Mouse (Mus musculus): ENCODE results near the gene Spint1. TPM values are rescaled to one million over a fixed set of nuclear protein-coding genes. Genes with fewer than 3 reads are reported as not detected.

The Spint1 gene
- total RNA-seq, 1 experiment, result 80.3 TPM

GRCm38 (mm10) chr2:119209176-119209507, 28.0 kb upstream of the Spint1 start:
- DNase-seq (ENCODE audit: low read depth, low spot score), result no peak
- in situ Hi-C loops (cut with MboI; ENCODE audit: low sequenced_read_pairs in 2 of 2, unreplicated experiment in 2 of 2), result no loop called here
- H3K27ac ChIP-seq (ENCODE audit: insufficient read depth, low read depth, low read length, poor library complexity, severe bottlenecking), result no peak overlapping the region

DNA sequence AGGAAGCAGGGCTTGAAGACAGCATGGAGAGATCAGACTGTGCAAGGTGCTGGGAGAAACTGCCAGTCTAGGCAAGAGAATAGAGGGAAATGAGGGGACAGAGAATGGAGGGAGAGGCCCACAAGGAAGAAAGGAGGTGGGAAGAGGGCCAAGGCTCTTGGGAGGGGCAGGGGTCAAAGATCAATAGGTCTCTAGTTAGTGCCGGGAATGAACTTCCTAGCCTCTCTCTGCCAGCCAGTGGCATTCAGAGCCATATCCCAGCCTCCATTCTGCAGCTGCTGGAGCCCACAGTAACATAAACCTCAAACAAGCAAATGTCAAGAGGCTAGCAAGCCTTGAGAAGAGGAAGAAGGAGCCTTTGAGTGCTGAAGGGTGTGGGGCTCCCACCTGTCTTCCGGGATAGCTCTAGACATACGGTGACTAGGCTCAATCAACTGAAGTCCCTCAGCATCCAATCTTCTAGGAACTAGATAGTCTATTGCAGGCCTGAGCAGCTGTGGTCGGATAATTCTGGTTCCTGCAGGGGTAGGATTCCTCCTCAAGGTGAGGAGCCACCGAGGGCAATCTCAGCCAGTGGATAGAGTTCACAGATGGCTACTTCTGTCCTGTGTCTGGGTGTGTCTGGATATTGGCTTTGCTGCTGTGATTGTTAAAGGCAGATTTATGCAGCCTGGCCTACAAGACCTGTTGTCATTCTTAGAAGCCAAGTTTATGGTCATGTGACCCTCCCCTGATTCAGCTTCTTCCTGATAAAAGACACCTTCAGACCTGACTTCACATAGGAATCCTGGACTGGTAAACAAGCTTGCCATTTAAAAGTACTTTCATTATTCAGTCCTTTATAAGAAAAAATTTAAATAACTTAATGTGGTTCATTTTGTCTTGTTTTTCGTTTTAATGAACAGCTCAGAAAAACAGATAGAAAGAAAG, 7.1 kb upstream of the Spint1 start, which contains the start of gene Ppp1r14d:
Gene Ppp1r14d (minus strand): TSS at position 132 of the 930 bp plus-strand sequence.
- Histone ChIP-seq H3K36me3 (ENCODE audit: control insufficient read depth, insufficient read depth, low read length, poor library complexity, severe bottlenecking) (no peaks in the 10 kb centered on the region), H3K9ac (ENCODE audit: insufficient read depth, low read depth, low read length, poor library complexity, severe bottlenecking) (no peak within 1 kb of the TSS), H3K27ac (ENCODE audit: insufficient read depth, low read depth, low read length, poor library complexity, severe bottlenecking) (no peak within 1 kb of the TSS), H3K4me1 (ENCODE audit: control insufficient read depth in 2 of 2, insufficient read depth in 2 of 2, low read length in 2 of 2, poor library complexity in 1 of 2) (peaks cover 0 to 3% of the 10 kb centered on the region in 2 experiments; a peak in 3 of 4 replicates), H3K9me3 (ENCODE audit: control insufficient read depth, insufficient read depth, low read depth, low read length) (no peaks in the 10 kb centered on the region), H3K4me3 (ENCODE audit: insufficient read depth in 1 of 2, low read depth in 1 of 2, low read length in 2 of 2, poor library complexity in 1 of 2, severe bottlenecking in 1 of 2) (peak within 1 kb of the TSS in 1 of 2 experiments; percentile 36; a peak in 1 of 4 replicates)
- no peak for DNase-seq (ENCODE audit: low read depth, low spot score)
- in situ Hi-C loops (cut with MboI; ENCODE audit: low sequenced_read_pairs in 2 of 2, unreplicated experiment in 2 of 2), result no loop called here
- TF ChIP-seq MAFK (IDR thresholded peaks at IDR 0.05; ENCODE audit: insufficient read depth, low read depth, low read length) (no peak), ZC3H11A (IDR thresholded peaks at IDR 0.05; ENCODE audit: borderline replicate concordance, low read depth, low read length) (no peak), HCFC1 (IDR thresholded peaks at IDR 0.05; ENCODE audit: borderline replicate concordance, insufficient read depth, low read length) (no peak), ZNF384 (IDR thresholded peaks at IDR 0.05; ENCODE audit: low read depth, low read length) (no peak), CHD2 (IDR thresholded peaks at IDR 0.05; ENCODE audit: low read depth, low read length) (no peak)

More at GRCm38 (mm10) chr2:119209176-119209507, 28.0 kb upstream of the Spint1 start:
- H3K36me3 ChIP-seq (ENCODE audit: control insufficient read depth, insufficient read depth, low read length, poor library complexity, severe bottlenecking), result no peaks in the 10 kb centered on the region
- H3K9me3 ChIP-seq (ENCODE audit: control insufficient read depth, insufficient read depth, low read depth, low read length), result no peaks in the 10 kb centered on the region
- H3K4me3 ChIP-seq (ENCODE audit: insufficient read depth in 1 of 2, low read depth in 1 of 2, low read length in 2 of 2, poor library complexity in 1 of 2, severe bottlenecking in 1 of 2), result peak overlapping the region; percentile 79 to 99
- TF ChIP-seq MAFK (IDR thresholded peaks at IDR 0.05; ENCODE audit: insufficient read depth, low read depth, low read length) (no peak), HCFC1 (IDR thresholded peaks at IDR 0.05; ENCODE audit: borderline replicate concordance, insufficient read depth, low read length) (no peak), CHD2 (IDR thresholded peaks at IDR 0.05; ENCODE audit: low read depth, low read length) (no peak), ZNF384 (IDR thresholded peaks at IDR 0.05; ENCODE audit: low read depth, low read length) (no peak), ZC3H11A (IDR thresholded peaks at IDR 0.05; ENCODE audit: borderline replicate concordance, low read depth, low read length) (no peak)
- H3K9ac ChIP-seq (ENCODE audit: insufficient read depth, low read depth, low read length, poor library complexity, severe bottlenecking), result peak overlapping the region; percentile 69
- H3K4me1 ChIP-seq (ENCODE audit: control insufficient read depth in 2 of 2, insufficient read depth in 2 of 2, low read length in 2 of 2, poor library complexity in 1 of 2), result 0 out of 4 replicates have a peak, but pooled peaks cover 0 to 2% of the 10 kb centered on the region in 2 experiments

GRCm38 (mm10) chr2:119236682-119237209, 416 bp upstream of the Spint1 start:
- Histone ChIP-seq H3K27ac (ENCODE audit: insufficient read depth, low read depth, low read length, poor library complexity, severe bottlenecking) (peak overlapping the region; percentile 70), H3K36me3 (ENCODE audit: control insufficient read depth, insufficient read depth, low read length, poor library complexity, severe bottlenecking) (peaks cover 11% of the 10 kb centered on the region; the same call in 1 of the 2 replicates), H3K4me3 (ENCODE audit: insufficient read depth in 1 of 2, low read depth in 1 of 2, low read length in 2 of 2, poor library complexity in 1 of 2, severe bottlenecking in 1 of 2) (peak overlapping the region; percentile 73 to 89), H3K4me1 (ENCODE audit: control insufficient read depth in 2 of 2, insufficient read depth in 2 of 2, low read length in 2 of 2, poor library complexity in 1 of 2) (peaks cover 4 to 20% of the 10 kb centered on the region in 2 experiments), H3K9me3 (ENCODE audit: control insufficient read depth, insufficient read depth, low read depth, low read length) (no peaks in the 10 kb centered on the region), H3K9ac (ENCODE audit: insufficient read depth, low read depth, low read length, poor library complexity, severe bottlenecking) (peak overlapping the region; percentile 81)
- DNase-seq (ENCODE audit: low read depth, low spot score), result peak; percentile 64
- TF ChIP-seq ZNF384 (IDR thresholded peaks at IDR 0.05; ENCODE audit: low read depth, low read length), result no peak
- no peak for TF ChIP-seq CHD2 (IDR thresholded peaks at IDR 0.05; ENCODE audit: low read depth, low read length)
- no peak for TF ChIP-seq ZC3H11A (IDR thresholded peaks at IDR 0.05; ENCODE audit: borderline replicate concordance, low read depth, low read length)
- TF ChIP-seq HCFC1 (IDR thresholded peaks at IDR 0.05; ENCODE audit: borderline replicate concordance, insufficient read depth, low read length), result no peak
- TF ChIP-seq MAFK (IDR thresholded peaks at IDR 0.05; ENCODE audit: insufficient read depth, low read depth, low read length), result no peak
- in situ Hi-C loops (cut with MboI; ENCODE audit: low sequenced_read_pairs in 2 of 2, unreplicated experiment in 2 of 2), result no loop called here

DNA sequence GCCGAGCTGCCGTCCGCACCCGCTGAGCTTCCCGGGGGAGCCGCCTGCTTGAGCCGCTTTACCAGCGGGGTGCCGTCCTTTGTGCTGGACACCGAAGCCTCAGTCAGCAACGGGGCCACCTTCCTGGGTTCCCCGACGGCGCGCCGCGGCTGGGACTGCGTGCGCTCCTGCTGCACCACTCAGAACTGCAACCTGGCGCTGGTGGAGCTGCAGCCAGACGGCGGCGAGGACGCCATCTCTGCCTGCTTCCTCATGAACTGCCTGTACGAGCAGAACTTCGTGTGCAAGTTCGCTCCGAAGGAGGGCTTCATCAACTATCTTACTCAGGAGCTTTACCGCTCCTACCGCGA, 684 bp downstream of the Spint1 start:
- Histone ChIP-seq H3K27ac (ENCODE audit: insufficient read depth, low read depth, low read length, poor library complexity, severe bottlenecking) (peak overlapping the region; percentile 68), H3K36me3 (ENCODE audit: control insufficient read depth, insufficient read depth, low read length, poor library complexity, severe bottlenecking) (peaks cover 12% of the 10 kb centered on the region; the same call in 1 of the 2 replicates), H3K4me3 (ENCODE audit: insufficient read depth in 1 of 2, low read depth in 1 of 2, low read length in 2 of 2, poor library complexity in 1 of 2, severe bottlenecking in 1 of 2) (peak overlapping the region; percentile 73 to 89), H3K9ac (ENCODE audit: insufficient read depth, low read depth, low read length, poor library complexity, severe bottlenecking) (peak overlapping the region; percentile 81), H3K4me1 (ENCODE audit: control insufficient read depth in 2 of 2, insufficient read depth in 2 of 2, low read length in 2 of 2, poor library complexity in 1 of 2) (peaks cover 7 to 23% of the 10 kb centered on the region in 2 experiments), H3K9me3 (ENCODE audit: control insufficient read depth, insufficient read depth, low read depth, low read length) (no peaks in the 10 kb centered on the region)
- in situ Hi-C loops (cut with MboI; ENCODE audit: low sequenced_read_pairs in 2 of 2, unreplicated experiment in 2 of 2), result no loop called here
- no peak for TF ChIP-seq HCFC1 (IDR thresholded peaks at IDR 0.05; ENCODE audit: borderline replicate concordance, insufficient read depth, low read length)
- TF ChIP-seq ZNF384 (IDR thresholded peaks at IDR 0.05; ENCODE audit: low read depth, low read length), result no peak
- no peak for TF ChIP-seq MAFK (IDR thresholded peaks at IDR 0.05; ENCODE audit: insufficient read depth, low read depth, low read length)
- DNase-seq (ENCODE audit: low read depth, low spot score), result no peak
